Mouse (Mus musculus): ENCODE data around the gene M1ap. TPM values are rescaled to one million over a fixed set of nuclear protein-coding genes. Genes with fewer than 3 reads are reported as not detected.

The M1ap gene
- total RNA-seq, 2 experiments from 2014 or later, result 0.53 TPM; not detected in 1

GRCm38 (mm10) chr6:83068221-83068620, 121.5 kb downstream of the M1ap start:
- intact Hi-C loops (cut with DNase I), result no loop called here
- DNase-seq, result no peak

GRCm38 (mm10) chr6:83068706-83069487, 122.2 kb downstream of the M1ap start:
- no peak for DNase-seq
- intact Hi-C loops (cut with DNase I), result no loop called here

GRCm38 (mm10) chr6:83069488-83070246, 123.0 kb downstream of the M1ap start:
- intact Hi-C loops (cut with DNase I), result no loop called here
- peak in 1 of 2 experiments; percentile 26 for DNase-seq

- intact Hi-C loops (cut with DNase I), result no loop called here
- no peak for DNase-seq
Measured at GRCm38 (mm10) chr6:83070247-83070310, 123.4 kb downstream of the M1ap start, which contains the start of gene Tlx2. Gene Tlx2 (minus strand): TSS chr6:83070293.

GRCm38 (mm10) chr6:83070311-83071219, 123.9 kb downstream of the M1ap start:
- intact Hi-C loops (cut with DNase I), result no loop called here
- peak; percentile 55 to 56 for DNase-seq

- intact Hi-C loops (cut with DNase I), result no loop called here
- no peak for DNase-seq
Measured at GRCm38 (mm10) chr6:83071220-83071619, 124.5 kb downstream of the M1ap start.

- intact Hi-C loops (cut with DNase I), result no loop called here
- no peak for DNase-seq
Measured at GRCm38 (mm10) chr6:83074979-83075378, 128.3 kb downstream of the M1ap start.

GRCm38 (mm10) chr6:83077630-83078323, 131.1 kb downstream of the M1ap start, which contains the start of gene Pcgf1:
Gene Pcgf1 (plus strand): TSS chr6:83077869.
- no peak for DNase-seq
- intact Hi-C loops (cut with DNase I), result loop anchor here (1.0 kb wide), 1 partner anchor 23 kb away; no protein-coding TSS in a partner anchor

- peak; percentile 99 to 100 for DNase-seq
- intact Hi-C loops (cut with DNase I), result loop anchor here (1.0 kb wide), 1 partner anchor 22 kb away; no protein-coding TSS in a partner anchor
Measured at GRCm38 (mm10) chr6:83078324-83078858, 131.7 kb downstream of the M1ap start.

Small RNA genes lying within 50 kb of the gene (microRNA-seq; reads per million reads assigned to microRNA genes)
- 0 reads per million in 2 experiments for gene Mir7040

Other genes with a start within 250 kb of the M1ap start
- 10 to 100 TPM; 28.2 to 29.8 TPM for gene Pole4, start 241.5 kb upstream of the M1ap start, total RNA-seq (2021)
- gene Hk2, start 172.4 kb upstream of the M1ap start, total RNA-seq (2021), result 100 to 1,000 TPM; 129 to 131 TPM
- gene Sema4f, start 7.1 kb upstream of the M1ap start, total RNA-seq (2021), result under 1 TPM; 0.22 to 0.29 TPM
- gene Dok1, start 86.6 kb downstream of the M1ap start, total RNA-seq (2021), result 1 to 10 TPM; 5.2 to 6.8 TPM
- gene Loxl3, start 87.3 kb downstream of the M1ap start, total RNA-seq (2021), result 1 to 10 TPM; 6.0 to 6.8 TPM
- gene Aup1, start 107.6 kb downstream of the M1ap start, total RNA-seq (2021), result 10 to 100 TPM; 74.2 to 85.8 TPM
- gene Htra2, start 108.4 kb downstream of the M1ap start, total RNA-seq (2021), result 10 to 100 TPM; 32.9 to 35.6 TPM
- gene Dqx1, start 110.9 kb downstream of the M1ap start, total RNA-seq (2021), result under 1 TPM; 0.22 to 0.55 TPM
- gene Tlx2, start 123.4 kb downstream of the M1ap start, total RNA-seq (2021), result not detected
- 1 to 10 TPM; 6.9 to 8.7 TPM for gene Pcgf1, start 131.0 kb downstream of the M1ap start, total RNA-seq (2021)
- gene Lbx2, start 139.5 kb downstream of the M1ap start, total RNA-seq (2021), result 1 to 10 TPM in 1 of 2 experiments, under 1 TPM in 1; 0.55 to 1.3 TPM
- 1 to 10 TPM; 2.3 to 2.7 TPM for gene Ccdc142, start 154.7 kb downstream of the M1ap start, total RNA-seq (2021)
- 1 to 10 TPM; 1.9 to 2.1 TPM for gene Gm42688, start 154.7 kb downstream of the M1ap start, total RNA-seq (2021)
- gene Mrpl53, start 162.1 kb downstream of the M1ap start, total RNA-seq (2021), result 100 to 1,000 TPM; 111 to 125 TPM
- 10 to 100 TPM; 13.4 to 15.8 TPM for gene Mogs, start 168.6 kb downstream of the M1ap start, total RNA-seq (2021)
- gene Wbp1, start 174.7 kb downstream of the M1ap start, total RNA-seq (2021), result 10 to 100 TPM; 83.1 to 83.9 TPM
- gene Ino80b, start 178.5 kb downstream of the M1ap start, total RNA-seq (2021), result 10 to 100 TPM; 14.6 to 17.6 TPM
- gene Rtkn, start 188.6 kb downstream of the M1ap start, total RNA-seq (2021), result 10 to 100 TPM; 10.7 to 11.7 TPM
- 1 to 10 TPM; 1.7 to 1.8 TPM for gene Wdr54, start 209.5 kb downstream of the M1ap start, total RNA-seq (2021)
- gene 1700003E16Rik, start 209.5 kb downstream of the M1ap start, total RNA-seq (2021), result under 1 TPM in 1 of 2 experiments, not detected in 1; 0.12 TPM
- gene Dctn1, start 219.0 kb downstream of the M1ap start, total RNA-seq (2021), result 100 to 1,000 TPM; 121 to 127 TPM